Mouse (Mus musculus) thymus, adult 2 months (tissue): ENCODE measurements around the gene Fam196a.

Experiments used
- CTCF ChIP-seq: fragments of 200-500 bp; IDR thresholded peaks from 2 replicates; pipeline ENCODE4 v1.5.1; 2012; ENCODE audit warnings: mild to moderate bottlenecking, control low read depth, low read length, moderate library complexity, borderline replicate concordance; ENCODE audit not compliant: control insufficient read depth, poor library complexity, insufficient read depth; ENCODE audit errors: extremely low read depth
- POLR2A ChIP-seq: fragments of 200-500 bp; IDR thresholded peaks from 2 replicates; pipeline ENCODE4 v1.6.1; 2012; ENCODE audit warnings: mild to moderate bottlenecking, low read length, control low read depth, moderate library complexity; ENCODE audit not compliant: control insufficient read depth, poor library complexity, insufficient read depth; ENCODE audit errors: extremely low read depth

- TF ChIP-seq CTCF: no peak
- TF ChIP-seq POLR2A: no peak
Measured at GRCm38 (mm10) chr7:134862000-134862399, 76.2 kb downstream of the Fam196a start.
